Mouse (Mus musculus) stomach, embryonic 14.5 days (tissue): ENCODE measurements around the gene Tomm6. TPM values are rescaled to one million over a fixed set of nuclear protein-coding genes. Genes with fewer than 3 reads are reported as not detected.
"Not testable (repeated sequence)": the region's sequence is repeated elsewhere in the genome, so short reads cannot be mapped to it uniquely, and the experiment has no call there.

Source experiments
- ATAC-seq: fragments of 200-750 bp; cut with Nextera tagmentation; 2 replicates; pipeline ENCODE4 v1.8.0; 2017; ENCODE audit warnings: low read depth, moderate TSS enrichment; ENCODE audit not compliant: insufficient number of reproducible peaks, insufficient read depth, low FRiP score
- H3K27ac ChIP-seq: fragments of 300-500 bp; sonication (generic); 2 replicates; pipeline ENCODE4 v1.5.1; 2014; ENCODE audit warnings: mild to moderate bottlenecking, low read length, moderate library complexity, mixed read lengths
- H3K27me3 ChIP-seq: fragments of 300-500 bp; sonication (generic); 2 replicates; pipeline ENCODE4 v1.6.1; 2014; ENCODE audit warnings: low read length, control low read depth, mixed read lengths; ENCODE audit not compliant: control insufficient read depth, insufficient read depth
- H3K36me3 ChIP-seq: fragments of 300-500 bp; sonication (generic); 2 replicates; pipeline ENCODE4 v1.6.1; 2014; ENCODE audit warnings: mild to moderate bottlenecking, control low read depth, low read length, moderate library complexity, mixed read lengths; ENCODE audit not compliant: control insufficient read depth, insufficient read depth
- H3K4me1 ChIP-seq: fragments of 300-500 bp; sonication (generic); 2 replicates; pipeline ENCODE4 v1.6.1; 2014; ENCODE audit warnings: low read length, control low read depth, mixed read lengths; ENCODE audit not compliant: control insufficient read depth, insufficient read depth
- H3K4me2 ChIP-seq: fragments of 300-500 bp; sonication (generic); replicated peaks from 2 replicates; pipeline ENCODE4 v1.6.1; 2014; ENCODE audit warnings: low read depth, low read length, control low read depth
- H3K4me3 ChIP-seq: fragments of 300-500 bp; sonication (generic); 2 replicates; pipeline ENCODE4 v1.5.1; 2014; ENCODE audit warnings: low read depth, low read length, control low read depth
- H3K9ac ChIP-seq: fragments of 300-500 bp; sonication (generic); replicated peaks from 2 replicates; pipeline ENCODE4 v1.6.1; 2014; ENCODE audit warnings: low read depth, mild to moderate bottlenecking, control low read depth, low read length, moderate library complexity, mixed read lengths
- H3K9me3 ChIP-seq: fragments of 300-500 bp; sonication (generic); 2 replicates; pipeline ENCODE4 v1.6.1; 2016; ENCODE audit warnings: low read depth, low read length, control low read depth; ENCODE audit not compliant: control insufficient read depth
- WGBS: fragments of 180-500 bp; shearing (Covaris S2); extraction: QIAGEN DNeasy Blood & Tissue Kit; methylation state at CpG from one replicate; pipeline ENCODE4 v1.1.7; 2014; 5-methylcytosine and 5-hydroxymethylcytosine counted together
- polyA plus RNA-seq: library from polyadenylated mRNA; unstranded; fragments of >200 nt; fragmentation: Nextera tagmentation; extraction: Ambion mirVana; gene quantifications from 2 replicates; pipeline ENCODE4 v1.2.1, GENCODE M21; 2014

Gene Tomm6
- polyA plus RNA-seq, 1 experiment from 2014 or later = 439 TPM

DNA sequence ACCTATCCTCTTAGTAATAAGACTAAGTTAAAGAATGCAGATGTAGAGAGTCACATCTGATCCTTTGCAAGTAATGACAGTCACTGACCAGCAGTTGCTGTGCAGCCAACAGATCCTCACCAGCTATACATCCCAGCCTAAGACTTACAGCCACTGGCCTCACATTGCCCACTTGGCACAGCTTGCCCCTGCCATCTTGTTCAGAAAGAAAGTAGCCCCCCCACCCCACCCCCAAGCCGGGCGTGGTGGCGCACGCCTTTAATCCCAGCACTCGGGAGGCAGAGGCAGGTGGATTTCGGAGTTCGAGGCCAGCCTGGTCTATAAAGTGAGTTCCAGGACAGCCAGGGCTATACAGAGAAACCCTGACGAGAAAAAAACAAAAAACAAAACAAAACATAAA is 33.8 kb downstream of the Tomm6 start:
- H3K9ac ChIP-seq, H3K27ac ChIP-seq, ATAC-seq, H3K4me2 ChIP-seq, H3K4me1 ChIP-seq, H3K4me3 ChIP-seq, H3K36me3 ChIP-seq, H3K27me3 ChIP-seq, H3K9me3 ChIP-seq: not testable (repeated sequence)
- 95% methylated on average over 8 of the region's 8 CpGs for WGBS

- Histone ChIP-seq H3K4me1 (no peaks in the 10 kb centered on the region), H3K9ac (no peak overlapping the region), H3K27me3 (no peaks in the 10 kb centered on the region), H3K9me3 (no peaks in the 10 kb centered on the region), H3K4me3 (no peak overlapping the region), H3K27ac (no peak overlapping the region), H3K36me3 (no peaks in the 10 kb centered on the region), H3K4me2 (no peak overlapping the region)
- WGBS = 84% methylated on average over 2 of the region's 2 CpGs
- no peak for ATAC-seq
Measured at GRCm38 (mm10) chr17:47651953-47652352, 36.2 kb downstream of the Tomm6 start.

GRCm38 (mm10) chr17:47648966-47649365 is 39.2 kb downstream of the Tomm6 start:
- Histone ChIP-seq H3K27me3 (no peaks in the 10 kb centered on the region), H3K4me1 (no peaks in the 10 kb centered on the region), H3K4me2 (no peak overlapping the region), H3K27ac (no peak overlapping the region), H3K4me3 (no peak overlapping the region), H3K9ac (no peak overlapping the region), H3K9me3 (no peaks in the 10 kb centered on the region), H3K36me3 (no peaks in the 10 kb centered on the region)
- ATAC-seq = no peak
- 63% methylated on average over 4 of the region's 4 CpGs for WGBS

DNA sequence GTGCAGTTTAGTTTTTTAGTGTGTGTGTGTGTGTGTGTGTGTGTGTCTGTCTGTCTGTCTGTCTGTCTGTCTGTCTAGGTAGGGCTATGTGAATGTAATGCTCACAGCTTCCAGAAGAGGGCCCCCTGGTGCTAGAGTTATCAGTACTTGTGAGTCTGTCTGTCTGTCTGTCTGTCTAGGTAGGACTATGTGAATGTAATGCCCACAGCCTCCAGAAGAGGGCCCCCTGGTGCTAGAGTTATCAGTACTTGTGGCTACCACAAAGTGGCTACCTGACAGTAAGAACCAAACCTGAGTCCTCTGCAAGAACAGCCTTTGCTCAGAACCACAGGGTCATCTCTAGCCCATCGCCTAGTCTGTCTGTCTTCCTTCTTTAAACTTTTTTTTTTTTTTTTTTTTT is 41.5 kb downstream of the Tomm6 start:
- no peaks in the 10 kb centered on the region for H3K27me3 ChIP-seq
- H3K4me3 ChIP-seq = no peak overlapping the region
- H3K36me3 ChIP-seq = no peaks in the 10 kb centered on the region
- H3K4me1 ChIP-seq = no peaks in the 10 kb centered on the region
- no peak overlapping the region for H3K9ac ChIP-seq
- H3K9me3 ChIP-seq = no peaks in the 10 kb centered on the region
- no peak for ATAC-seq
- H3K4me2 ChIP-seq = no peak overlapping the region
- 80% methylated on average over 1 of the region's 1 CpGs for WGBS
- H3K27ac ChIP-seq = no peak overlapping the region

- Histone ChIP-seq H3K4me1 (no peaks in the 10 kb centered on the region), H3K4me3 (no peak overlapping the region), H3K27me3 (no peaks in the 10 kb centered on the region), H3K4me2 (no peak overlapping the region), H3K9ac (no peak overlapping the region), H3K36me3 (no peaks in the 10 kb centered on the region), H3K9me3 (no peaks in the 10 kb centered on the region), H3K27ac (no peak overlapping the region)
- 74% methylated on average over 2 of the region's 2 CpGs for WGBS
- ATAC-seq = no peak
Measured at GRCm38 (mm10) chr17:47642992-47643391, 45.2 kb downstream of the Tomm6 start.

Other genes with a start within 250 kb of the Tomm6 start
- 24.5 and 27.3 TPM in 2 replicates for gene Taf8, start 186.1 kb downstream of the Tomm6 start, polyA plus RNA-seq
- gene Ccnd3, start 183.3 kb downstream of the Tomm6 start, polyA plus RNA-seq = 425 and 428 TPM in 2 replicates
- 22.1 and 22.3 TPM in 2 replicates for gene Bysl, start 76.9 kb downstream of the Tomm6 start, polyA plus RNA-seq
- gene Med20, start 76.8 kb downstream of the Tomm6 start, polyA plus RNA-seq = 47.1 and 49.4 TPM in 2 replicates
- gene Gm20517, start 76.8 kb downstream of the Tomm6 start, polyA plus RNA-seq = 1.5 and 2.8 TPM in 2 replicates
- gene Usp49, start 57.7 kb downstream of the Tomm6 start, polyA plus RNA-seq = 4.9 and 6.3 TPM in 2 replicates
- gene Frs3, start 644 bp upstream of the Tomm6 start, polyA plus RNA-seq = 4.2 and 5.2 TPM in 2 replicates
- gene Gm21981, start 6.1 kb upstream of the Tomm6 start, polyA plus RNA-seq = 0.98 and 1.2 TPM in 2 replicates
- 2.0 and 2.1 TPM in 2 replicates for gene Prickle4, start 6.3 kb upstream of the Tomm6 start, polyA plus RNA-seq
- 36.4 and 43.8 TPM in 2 replicates for gene Pgc, start 38.5 kb upstream of the Tomm6 start, polyA plus RNA-seq
- gene Tfeb, start 48.6 kb upstream of the Tomm6 start, polyA plus RNA-seq = 5.1 and 6.0 TPM in 2 replicates
- gene Mdfi, start 146.3 kb upstream of the Tomm6 start, polyA plus RNA-seq = 31.8 and 32.0 TPM in 2 replicates
- gene Foxp4, start 236.3 kb upstream of the Tomm6 start, polyA plus RNA-seq = 41.8 and 43.3 TPM in 2 replicates